Mouse (Mus musculus) cortical plate, adult 2 months (tissue): Measurements from ENCODE around the gene Gsg1. TPM values are rescaled to one million over a fixed set of nuclear protein-coding genes. Genes with fewer than 3 reads are reported as not detected.

ENCODE experiments used
- H3K27ac ChIP-seq: fragments of 200-500 bp; 2 replicates; pipeline ENCODE4 v1.5.1; 2012; ENCODE audit warnings: low read length, control low read depth, inconsistent platforms; ENCODE audit not compliant: insufficient read depth
- H3K4me1 ChIP-seq: fragments of 200-500 bp; 2 replicates; pipeline ENCODE4 v1.6.1; 2011; ENCODE audit warnings: low read length; ENCODE audit not compliant: control insufficient read depth, insufficient read depth
- H3K4me3 ChIP-seq: fragments of 200-500 bp; 2 replicates; pipeline ENCODE4 v1.5.1; 2011; ENCODE audit warnings: mild to moderate bottlenecking, low read length, control low read depth; ENCODE audit not compliant: insufficient read depth
- CTCF ChIP-seq: fragments of 200-500 bp; IDR thresholded peaks from 2 replicates; pipeline ENCODE4 v1.5.1; 2011; ENCODE audit warnings: mild to moderate bottlenecking, control low read depth, low read length; ENCODE audit not compliant: insufficient read depth; ENCODE audit errors: extremely low read depth
- POLR2A ChIP-seq: fragments of 200-500 bp; IDR thresholded peaks from 2 replicates; pipeline ENCODE4 v1.6.1; 2011; ENCODE audit warnings: mild to moderate bottlenecking, low read length, control low read depth; ENCODE audit not compliant: insufficient read depth; ENCODE audit errors: extremely low read depth
- polyA plus RNA-seq: library from polyadenylated mRNA; depleted of rRNA; stranded (reverse); fragments of >200 nt; gene quantifications from 2 replicates; pipeline ENCODE4 v1.2.3, GENCODE M21; 2012

Gene Gsg1
- polyA plus RNA-seq, 1 experiment = 0.15 TPM

DNA sequence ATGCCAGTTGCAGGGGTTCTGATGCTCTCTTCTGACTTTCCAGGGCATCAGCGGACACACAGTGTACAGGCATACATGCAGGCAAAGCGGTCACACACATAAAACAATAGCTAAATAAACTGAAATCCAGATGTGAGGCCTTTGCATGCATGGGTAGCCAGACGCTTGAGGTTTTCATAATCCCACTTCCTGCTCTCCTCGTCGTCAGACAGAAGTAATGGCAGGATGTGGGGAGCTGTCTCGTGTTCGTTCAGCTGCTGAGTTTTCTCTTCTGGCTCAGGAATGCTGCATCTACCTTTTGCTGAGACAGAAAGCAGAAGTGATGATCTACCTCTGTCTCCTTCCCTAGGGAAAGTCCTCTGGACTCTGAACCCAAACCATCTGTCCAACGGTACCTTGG, 35.8 kb downstream of the Gsg1 start:
- Histone ChIP-seq H3K4me1 (no peaks in the 10 kb centered on the region), H3K4me3 (no peak overlapping the region), H3K27ac (no peak overlapping the region)
- TF ChIP-seq POLR2A = no peak
- no peak for TF ChIP-seq CTCF

DNA sequence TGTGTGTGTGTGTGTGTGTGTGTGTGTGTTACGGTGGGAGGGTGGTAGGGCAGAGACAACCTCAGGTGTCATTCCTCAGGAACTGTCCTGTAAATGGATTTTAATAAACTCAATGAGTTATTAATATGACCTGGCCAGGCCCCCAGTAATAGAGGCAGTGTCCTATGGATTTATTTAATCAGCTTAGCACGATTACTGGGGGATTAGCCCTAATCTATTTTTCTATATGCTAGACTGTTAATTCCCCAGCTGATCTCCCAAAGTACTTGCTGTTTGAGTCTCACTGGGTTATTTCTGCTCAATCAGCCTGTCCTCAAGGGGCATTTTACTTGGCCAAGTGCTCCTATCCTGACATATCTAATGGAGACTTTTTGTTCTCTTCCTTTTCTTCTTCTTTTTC, 41.5 kb downstream of the Gsg1 start:
- TF ChIP-seq CTCF (no peak), POLR2A (no peak)
- Histone ChIP-seq H3K4me3 (no peak overlapping the region), H3K4me1 (peaks cover 2% of the 10 kb centered on the region; the same call in 1 of the 2 replicates), H3K27ac (no peak overlapping the region)

DNA sequence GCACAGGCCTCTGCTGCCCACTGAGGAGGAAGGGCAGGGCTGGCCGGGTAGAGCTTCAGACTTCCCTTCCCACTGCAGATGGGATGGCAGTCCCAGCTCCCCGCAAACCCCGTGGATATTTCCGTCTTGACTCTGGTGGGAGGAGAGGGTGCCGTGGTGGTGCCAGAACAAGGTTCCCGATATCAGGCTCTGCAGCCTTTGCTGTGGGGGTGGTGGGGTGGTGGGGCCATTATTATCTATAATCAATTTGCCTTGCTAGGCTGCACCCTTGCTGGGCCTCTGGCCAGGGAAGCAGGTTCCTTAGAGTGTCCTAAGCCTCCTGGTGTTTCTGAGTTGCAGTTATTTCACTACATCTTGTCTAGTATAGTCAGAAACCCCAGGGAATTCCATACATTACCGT, 43.0 kb downstream of the Gsg1 start:
- TF ChIP-seq POLR2A = no peak
- TF ChIP-seq CTCF = no peak
- Histone ChIP-seq H3K27ac (no peak overlapping the region), H3K4me3 (no peak overlapping the region), H3K4me1 (peaks cover 4% of the 10 kb centered on the region; the same call in 1 of the 2 replicates)

DNA sequence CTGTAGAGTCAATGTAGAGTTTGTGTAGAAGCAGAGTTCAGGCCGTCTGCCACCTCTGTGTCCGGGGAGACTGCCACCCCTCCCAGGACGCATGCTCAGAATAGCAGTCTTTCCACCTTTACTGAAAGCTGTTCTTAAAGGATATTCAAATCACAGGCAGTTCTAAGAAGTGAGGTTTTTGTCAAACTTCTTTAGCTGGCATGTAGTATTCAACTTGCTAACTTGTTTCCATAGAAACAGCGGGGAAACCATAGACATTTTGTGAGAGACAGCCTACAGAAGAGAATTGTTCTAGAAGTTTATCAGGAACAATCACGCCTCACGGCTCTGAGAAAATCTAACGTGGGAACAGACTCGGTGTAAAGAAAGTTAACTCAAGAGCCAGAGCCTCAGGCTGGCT, 47.2 kb downstream of the Gsg1 start:
- no peak overlapping the region for H3K4me3 ChIP-seq
- TF ChIP-seq POLR2A (no peak), CTCF (no peak)
- peaks cover 6% of the 10 kb centered on the region; the same call in 1 of the 2 replicates for H3K4me1 ChIP-seq
- 0 out of 2 replicates have a peak overlapping the region, but pooled peaks have one; percentile 20 for H3K27ac ChIP-seq

- Histone ChIP-seq H3K4me1 (peaks cover 9% of the 10 kb centered on the region), H3K4me3 (no peak overlapping the region), H3K27ac (no peak overlapping the region)
- no peak for TF ChIP-seq POLR2A
- no peak for TF ChIP-seq CTCF
Observed at GRCm38 (mm10) chr6:135205802-135206201, 48.3 kb downstream of the Gsg1 start.

GRCm38 (mm10) chr6:135204869-135205268, 49.3 kb downstream of the Gsg1 start:
- no peak overlapping the region for H3K4me3 ChIP-seq
- H3K27ac ChIP-seq = 0 out of 2 replicates have a peak overlapping the region, but pooled peaks have one; percentile 27
- peaks cover 10% of the 10 kb centered on the region for H3K4me1 ChIP-seq
- TF ChIP-seq CTCF (no peak), POLR2A (no peak)

DNA sequence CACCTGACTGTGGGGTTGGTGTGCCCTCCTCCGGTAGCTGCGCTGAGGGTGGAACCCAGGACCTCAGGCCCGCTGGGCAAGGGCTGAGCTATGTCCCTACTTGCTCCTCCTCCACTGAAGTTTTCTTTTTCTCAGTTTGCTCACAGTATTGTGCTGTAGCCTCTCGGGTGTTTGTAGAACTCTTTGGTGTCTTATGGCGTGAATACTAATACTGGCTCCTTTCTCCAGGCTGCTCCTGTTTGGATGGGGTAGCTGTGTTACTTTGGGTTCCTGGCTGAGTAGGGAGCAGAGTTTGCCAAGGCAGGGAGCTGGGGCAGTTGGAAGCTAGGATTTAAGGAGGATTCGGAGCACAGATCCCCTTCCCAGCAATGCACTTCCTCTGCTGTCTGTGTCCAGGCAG, 50.4 kb downstream of the Gsg1 start:
- Histone ChIP-seq H3K4me3 (no peak overlapping the region), H3K4me1 (peaks cover 12% of the 10 kb centered on the region), H3K27ac (peak overlapping the region; percentile 27; the same call in 1 of the 2 replicates)
- TF ChIP-seq CTCF (no peak), POLR2A (no peak)

DNA sequence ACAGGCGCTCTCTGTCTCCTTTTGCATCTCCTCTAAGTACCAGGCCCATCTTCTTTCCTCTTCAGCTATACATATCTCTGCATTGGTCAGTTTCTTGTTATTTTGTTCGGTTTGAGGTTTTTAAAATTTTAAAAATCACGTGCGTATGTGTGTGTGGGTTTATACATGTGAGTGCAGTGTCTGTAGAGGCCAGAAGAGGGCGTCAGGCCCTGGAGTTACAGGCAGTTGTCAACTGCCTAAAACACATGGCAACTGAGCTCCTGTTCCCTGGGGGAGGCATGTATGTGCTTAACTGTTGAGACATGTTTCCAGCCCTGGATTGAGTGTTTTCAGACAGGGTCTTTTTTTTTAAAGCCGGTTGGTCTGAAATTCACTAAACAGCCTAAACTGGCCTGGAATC, 51.5 kb downstream of the Gsg1 start:
- H3K4me3 ChIP-seq = no peak overlapping the region
- H3K4me1 ChIP-seq = peaks cover 11% of the 10 kb centered on the region
- TF ChIP-seq CTCF (0 out of 2 replicates have a peak, but pooled peaks have one; percentile 15), POLR2A (no peak)
- H3K27ac ChIP-seq = no peak overlapping the region

GRCm38 (mm10) chr6:135200122-135200957, 53.8 kb downstream of the Gsg1 start:
- Histone ChIP-seq H3K4me1 (peaks cover 6% of the 10 kb centered on the region), H3K27ac (peak overlapping the region; percentile 53), H3K4me3 (peak overlapping the region; percentile 16; the same call in 1 of the 2 replicates)
- TF ChIP-seq POLR2A (no peak), CTCF (no peak)

DNA sequence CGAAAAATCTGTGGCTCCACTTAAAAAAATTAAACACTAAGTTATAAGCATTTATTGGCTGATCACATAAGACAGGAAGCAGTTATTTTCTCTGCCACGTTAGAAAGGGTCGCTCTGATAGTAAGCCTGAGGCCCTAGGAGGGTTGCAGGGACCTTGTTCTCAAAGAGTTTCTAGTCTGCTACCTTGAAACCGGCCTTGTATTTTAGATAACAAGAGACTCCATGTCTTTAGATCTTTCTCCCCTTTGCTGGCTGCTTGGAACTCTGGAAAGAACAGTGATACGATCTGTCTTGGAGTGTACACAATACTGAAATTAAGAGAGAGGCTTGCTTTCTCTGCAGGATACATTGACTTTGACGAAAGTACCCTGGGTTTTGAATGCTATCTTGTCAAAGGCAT, 55.4 kb downstream of the Gsg1 start:
- TF ChIP-seq CTCF (no peak), POLR2A (no peak)
- H3K4me1 ChIP-seq = peaks cover 6% of the 10 kb centered on the region

More for the DNA sequence above, 55.4 kb downstream of the Gsg1 start:
- H3K4me3 ChIP-seq = peak overlapping the region; percentile 92
- H3K27ac ChIP-seq = no peak overlapping the region
